Mouse (Mus musculus): ENCODE data around the gene Aldh18a1. TPM values are rescaled to one million over a fixed set of nuclear protein-coding genes. Genes with fewer than 3 reads are reported as not detected.
"Not testable (repeated sequence)": the region's sequence is repeated elsewhere in the genome, so short reads cannot be mapped to it uniquely, and the experiment has no call there.

Gene Aldh18a1
- polyA plus RNA-seq, 1 experiment = 18.0 TPM

DNA sequence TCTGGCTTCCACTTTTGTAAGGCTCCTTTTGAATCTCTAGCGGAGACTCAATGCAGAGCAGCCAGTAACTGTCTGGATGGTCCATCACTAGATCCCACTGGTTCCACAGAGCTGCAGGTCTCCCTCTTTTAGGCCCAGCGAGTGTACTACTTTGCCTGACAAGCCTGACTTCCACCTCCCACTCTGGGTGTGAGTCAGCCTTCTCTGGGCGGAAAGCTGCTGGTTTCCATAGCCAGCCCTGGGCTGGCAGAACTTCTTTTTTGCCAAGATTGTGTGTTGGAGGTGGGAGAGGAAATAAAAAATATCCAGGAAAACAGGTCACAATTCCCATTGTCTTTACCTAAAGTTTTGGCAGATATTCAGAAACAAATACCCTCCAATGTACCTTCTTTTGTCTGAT lies 41.8 kb upstream of the Aldh18a1 start:
- H3K4me3 ChIP-seq (ENCODE audit: extremely low read depth, insufficient read depth, insufficient read length) = no peak overlapping the region
- DNase-seq (ENCODE audit: low read depth in 1 of 2, low spot score in 2 of 2) = no peak
- H3K4me1 ChIP-seq (ENCODE audit: control insufficient read depth, insufficient read depth, insufficient read length) = 0 out of 2 replicates have a peak, but pooled peaks cover 2% of the 10 kb centered on the region
- TF ChIP-seq CTCF (IDR thresholded peaks at IDR 0.05; ENCODE audit: extremely low read depth, insufficient read depth, insufficient read length, insufficient replicate concordance) (no peak), POLR2A (IDR thresholded peaks at IDR 0.05; ENCODE audit: low read depth, low read length) (no peak)
- 70% methylated on average over 3 of the region's 3 CpGs for WGBS
- no peaks in the 10 kb centered on the region for H3K36me3 ChIP-seq (ENCODE audit: control insufficient read depth, insufficient read depth, low read length)
- 0 out of 2 replicates have a peak overlapping the region, but pooled peaks have one; percentile 20 for H3K27ac ChIP-seq (ENCODE audit: insufficient read depth, low read length)
- H3K27me3 ChIP-seq (ENCODE audit: control insufficient read depth, insufficient read depth, low read length) = no peaks in the 10 kb centered on the region

DNA sequence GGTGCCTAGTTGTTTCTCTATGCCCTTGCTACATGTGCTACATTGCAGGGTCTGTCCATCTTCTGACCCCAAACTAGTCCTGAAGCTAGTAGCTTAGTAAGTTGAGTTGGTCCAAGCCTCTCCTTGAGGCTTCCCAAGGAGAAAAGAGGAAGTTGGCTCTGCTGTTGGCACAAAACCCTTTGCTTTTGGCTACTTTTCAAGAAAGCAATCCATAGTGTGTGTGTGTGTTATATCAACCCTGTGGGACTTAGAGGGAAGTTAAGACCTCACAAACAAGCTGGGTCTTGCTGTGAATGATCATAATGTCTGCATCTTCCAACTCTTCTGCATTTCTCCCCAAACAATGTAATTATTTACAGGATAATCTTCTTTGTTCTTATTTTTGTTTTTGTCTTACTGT lies 40.7 kb upstream of the Aldh18a1 start:
- Histone ChIP-seq H3K4me1 (ENCODE audit: control insufficient read depth, insufficient read depth, insufficient read length) (0 out of 2 replicates have a peak, but pooled peaks cover 2% of the 10 kb centered on the region), H3K27ac (ENCODE audit: insufficient read depth, low read length) (no peak overlapping the region), H3K27me3 (ENCODE audit: control insufficient read depth, insufficient read depth, low read length) (no peaks in the 10 kb centered on the region), H3K36me3 (ENCODE audit: control insufficient read depth, insufficient read depth, low read length) (no peaks in the 10 kb centered on the region), H3K4me3 (ENCODE audit: extremely low read depth, insufficient read depth, insufficient read length) (no peak overlapping the region)
- no peak for DNase-seq (ENCODE audit: low read depth in 1 of 2, low spot score in 2 of 2)
- TF ChIP-seq POLR2A (IDR thresholded peaks at IDR 0.05; ENCODE audit: low read depth, low read length) (no peak), CTCF (IDR thresholded peaks at IDR 0.05; ENCODE audit: extremely low read depth, insufficient read depth, insufficient read length, insufficient replicate concordance) (no peak)

DNA sequence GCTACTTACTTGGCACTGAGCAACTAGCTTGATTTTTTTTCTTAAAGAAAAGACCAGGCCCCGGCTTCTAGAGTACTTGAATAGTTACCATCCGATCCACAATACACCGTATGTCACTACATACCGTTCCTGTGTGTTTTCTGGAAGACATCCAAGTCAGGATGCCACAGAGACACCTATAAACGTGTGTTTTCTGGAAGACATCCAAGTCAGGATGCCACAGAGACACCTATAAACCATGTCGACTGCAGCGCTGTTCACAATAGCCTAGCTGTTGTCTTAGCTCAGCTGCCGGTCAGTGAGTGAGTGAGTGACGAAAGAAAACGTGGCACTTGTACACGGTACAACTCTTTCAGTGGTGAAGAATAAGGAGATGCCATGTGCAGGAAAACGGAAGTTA lies 37.7 kb upstream of the Aldh18a1 start:
- no peaks in the 10 kb centered on the region for H3K36me3 ChIP-seq (ENCODE audit: control insufficient read depth, insufficient read depth, low read length)
- DNase-seq (ENCODE audit: low read depth in 1 of 2, low spot score in 2 of 2) = no peak
- WGBS = 75% methylated on average over 12 of the region's 12 CpGs
- no peaks in the 10 kb centered on the region for H3K4me1 ChIP-seq (ENCODE audit: control insufficient read depth, insufficient read depth, insufficient read length)
- H3K27me3 ChIP-seq (ENCODE audit: control insufficient read depth, insufficient read depth, low read length) = no peaks in the 10 kb centered on the region
- TF ChIP-seq POLR2A (IDR thresholded peaks at IDR 0.05; ENCODE audit: low read depth, low read length) = no peak
- no peak for TF ChIP-seq CTCF (IDR thresholded peaks at IDR 0.05; ENCODE audit: extremely low read depth, insufficient read depth, insufficient read length, insufficient replicate concordance)
- no peak overlapping the region for H3K27ac ChIP-seq (ENCODE audit: insufficient read depth, low read length)
- no peak overlapping the region for H3K4me3 ChIP-seq (ENCODE audit: extremely low read depth, insufficient read depth, insufficient read length)

DNA sequence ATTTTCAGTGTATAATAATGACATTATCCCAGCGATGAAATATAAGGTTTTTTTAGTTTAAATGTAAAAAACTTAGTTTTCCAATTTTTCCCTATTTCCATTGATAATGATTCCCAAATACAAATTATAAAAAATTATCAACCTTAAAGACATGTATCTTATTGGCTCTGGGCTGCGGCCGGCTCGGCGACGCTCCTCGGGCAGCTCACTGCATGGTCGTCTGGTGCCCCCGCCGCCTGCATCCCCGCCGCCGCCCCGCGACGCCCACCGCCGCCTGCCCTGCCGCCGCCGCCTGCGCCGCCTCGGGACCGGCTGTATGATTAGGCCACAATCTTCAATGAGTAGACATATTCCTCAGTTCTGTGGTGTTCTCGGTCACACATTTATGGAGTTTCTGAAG lies 33.4 kb upstream of the Aldh18a1 start:
- not testable (repeated sequence) for H3K36me3 ChIP-seq (ENCODE audit: control insufficient read depth, insufficient read depth, low read length); H3K4me3 ChIP-seq (ENCODE audit: extremely low read depth, insufficient read depth, insufficient read length); DNase-seq (ENCODE audit: low read depth in 1 of 2, low spot score in 2 of 2); H3K27ac ChIP-seq (ENCODE audit: insufficient read depth, low read length); H3K27me3 ChIP-seq (ENCODE audit: control insufficient read depth, insufficient read depth, low read length); H3K4me1 ChIP-seq (ENCODE audit: control insufficient read depth, insufficient read depth, insufficient read length)
- 93% methylated on average over 11 of the region's 26 CpGs for WGBS

DNA sequence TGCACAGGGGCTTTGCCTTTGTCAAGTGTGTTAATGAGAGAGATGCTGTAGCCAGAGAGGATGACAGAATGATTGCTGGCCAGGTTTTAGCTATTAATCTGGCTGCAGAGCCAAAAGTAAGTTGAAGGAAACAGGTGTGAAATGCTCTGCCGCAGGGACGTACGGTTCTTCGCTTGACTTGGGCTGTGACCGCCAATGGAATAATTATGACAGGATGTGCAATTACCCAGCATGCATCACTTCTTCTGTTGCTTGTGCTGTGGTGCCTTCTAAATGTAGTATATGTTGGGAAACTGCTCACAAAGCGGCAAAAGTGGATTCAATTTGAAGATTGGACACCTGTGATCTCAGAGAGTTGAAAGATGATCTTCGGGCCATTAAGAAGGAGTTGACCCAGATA lies 27.8 kb upstream of the Aldh18a1 start:
- TF ChIP-seq POLR2A (IDR thresholded peaks at IDR 0.05; ENCODE audit: low read depth, low read length) = no peak
- no peak for TF ChIP-seq CTCF (IDR thresholded peaks at IDR 0.05; ENCODE audit: extremely low read depth, insufficient read depth, insufficient read length, insufficient replicate concordance)
- Histone ChIP-seq H3K36me3 (ENCODE audit: control insufficient read depth, insufficient read depth, low read length) (no peaks in the 10 kb centered on the region), H3K4me1 (ENCODE audit: control insufficient read depth, insufficient read depth, insufficient read length) (peaks cover 4% of the 10 kb centered on the region; the same call in 1 of the 2 replicates)

DNA sequence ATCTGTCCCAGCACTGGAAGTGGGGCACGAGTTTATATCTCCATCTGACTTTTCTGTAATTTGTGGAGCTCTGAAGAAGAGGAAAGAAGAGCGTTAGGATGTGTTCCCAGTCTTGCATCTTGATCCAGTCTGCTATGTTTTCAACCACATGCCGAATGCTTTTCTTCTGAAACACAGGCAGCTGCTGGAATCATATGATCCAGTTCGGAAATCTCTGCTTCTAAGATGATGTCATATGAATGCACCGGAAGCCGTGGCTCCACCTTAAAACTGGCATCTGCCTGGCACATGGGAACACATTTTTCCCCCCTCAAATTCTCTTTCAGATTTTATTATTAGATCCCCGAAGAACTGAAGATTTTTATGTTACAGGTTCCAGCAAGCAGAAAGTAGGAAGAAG lies 26.5 kb upstream of the Aldh18a1 start:
- 88% methylated on average over 7 of the region's 7 CpGs for WGBS
- no peaks in the 10 kb centered on the region for H3K27me3 ChIP-seq (ENCODE audit: control insufficient read depth, insufficient read depth, low read length)
- DNase-seq (ENCODE audit: low read depth in 1 of 2, low spot score in 2 of 2) = no peak
- TF ChIP-seq POLR2A (IDR thresholded peaks at IDR 0.05; ENCODE audit: low read depth, low read length) = no peak
- TF ChIP-seq CTCF (IDR thresholded peaks at IDR 0.05; ENCODE audit: extremely low read depth, insufficient read depth, insufficient read length, insufficient replicate concordance) = no peak
- no peaks in the 10 kb centered on the region for H3K36me3 ChIP-seq (ENCODE audit: control insufficient read depth, insufficient read depth, low read length)
- no peak overlapping the region for H3K27ac ChIP-seq (ENCODE audit: insufficient read depth, low read length)
- no peak overlapping the region for H3K4me3 ChIP-seq (ENCODE audit: extremely low read depth, insufficient read depth, insufficient read length)
- H3K4me1 ChIP-seq (ENCODE audit: control insufficient read depth, insufficient read depth, insufficient read length) = peaks cover 4% of the 10 kb centered on the region; the same call in 1 of the 2 replicates

More for the DNA sequence above, 27.8 kb upstream of the Aldh18a1 start:
- H3K4me3 ChIP-seq (ENCODE audit: extremely low read depth, insufficient read depth, insufficient read length) = no peak overlapping the region
- H3K27me3 ChIP-seq (ENCODE audit: control insufficient read depth, insufficient read depth, low read length) = no peaks in the 10 kb centered on the region
- peak; percentile 40 to 73 for DNase-seq (ENCODE audit: low read depth in 1 of 2, low spot score in 2 of 2)
- 21% methylated on average over 7 of the region's 7 CpGs for WGBS
- H3K27ac ChIP-seq (ENCODE audit: insufficient read depth, low read length) = peak overlapping the region; percentile 20; the same call in 1 of the 2 replicates

DNA sequence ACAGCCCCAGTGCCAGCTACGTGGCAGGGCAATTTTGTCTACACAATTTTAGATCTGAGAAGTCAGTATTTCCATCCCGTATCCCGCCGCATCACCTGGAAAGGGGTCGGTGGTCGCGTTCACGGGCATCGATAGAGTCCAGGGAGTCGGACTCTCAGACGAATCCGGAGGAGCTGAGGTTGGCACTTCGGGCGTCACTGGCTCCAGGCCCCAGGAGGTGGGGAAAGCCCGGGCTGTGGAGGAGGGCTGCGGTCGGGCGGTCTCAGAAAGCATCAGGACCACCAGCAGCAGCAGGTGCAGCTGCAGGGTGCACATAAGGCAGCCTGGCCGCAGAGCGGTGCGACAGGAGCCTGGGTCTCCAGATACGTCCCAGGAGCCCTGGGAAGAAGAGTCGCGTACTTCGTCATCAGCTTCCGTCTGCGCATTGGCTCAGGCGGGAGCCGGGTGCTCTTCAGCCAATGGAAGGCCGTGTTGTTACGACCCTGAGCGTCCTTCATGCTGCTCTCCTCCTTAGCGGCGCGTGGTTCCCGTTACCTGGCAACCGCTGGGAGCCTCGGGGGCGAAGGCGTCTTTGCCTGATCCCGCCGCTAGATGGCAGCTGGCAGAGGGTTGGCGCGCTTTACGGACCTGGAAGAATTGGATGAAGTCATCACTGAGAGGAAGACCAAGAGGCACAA lies 23.7 kb upstream of the Aldh18a1 start, which contains the start of the genes Tctn3 and Entpd1:
Gene Tctn3 (minus strand): TSS at position 404 of the 677 bp plus-strand sequence.
Gene Entpd1 (plus strand): TSS at position 537 of the 677 bp plus-strand sequence.
- TF ChIP-seq CTCF (IDR thresholded peaks at IDR 0.05; ENCODE audit: extremely low read depth, insufficient read depth, insufficient read length, insufficient replicate concordance) = peak; percentile 93
- TF ChIP-seq POLR2A (IDR thresholded peaks at IDR 0.05; ENCODE audit: low read depth, low read length) = no peak
- Histone ChIP-seq H3K27ac (ENCODE audit: insufficient read depth, low read length) (no peak within 1 kb of the TSS), H3K4me3 (ENCODE audit: extremely low read depth, insufficient read depth, insufficient read length) (peak within 1 kb of the TSS; percentile 74), H3K4me1 (ENCODE audit: control insufficient read depth, insufficient read depth, insufficient read length) (peaks cover 4% of the 10 kb centered on the region; the same call in 1 of the 2 replicates), H3K36me3 (ENCODE audit: control insufficient read depth, insufficient read depth, low read length) (peaks cover 4% of the 10 kb centered on the region), H3K27me3 (ENCODE audit: control insufficient read depth, insufficient read depth, low read length) (no peaks in the 10 kb centered on the region)
- peak; percentile 91 to 94 for DNase-seq (ENCODE audit: low read depth in 1 of 2, low spot score in 2 of 2)
- WGBS = 1% methylated on average over 45 of the region's 45 CpGs

All from spleen, adult 2 months (tissue).